Mouse (Mus musculus) embryonic facial prominence, embryonic 12.5 days (tissue): ENCODE results near the gene 2810004N23Rik. TPM values are rescaled to one million over a fixed set of nuclear protein-coding genes. Genes with fewer than 3 reads are reported as not detected.
A peak's percentile ranks its signal among the peaks of the same experiment; 100 is the strongest.

Experiments
- ATAC-seq: fragments of 200-750 bp; cut with Nextera tagmentation; 2 replicates; pipeline ENCODE4 v1.8.0; 2017; ENCODE audit not compliant: insufficient number of reproducible peaks, insufficient read depth, low FRiP score, low TSS enrichment
- H3K27ac ChIP-seq: fragments of 300-500 bp; sonication (generic); 2 replicates; pipeline ENCODE4 v1.5.1; 2016; ENCODE audit warnings: mild to moderate bottlenecking
- H3K27me3 ChIP-seq: fragments of 300-500 bp; sonication (generic); 2 replicates; pipeline ENCODE4 v1.6.1; 2016; ENCODE audit warnings: mild to moderate bottlenecking, moderate library complexity
- H3K36me3 ChIP-seq: fragments of 300-500 bp; sonication (generic); 2 replicates; pipeline ENCODE4 v1.6.1; 2016; ENCODE audit warnings: mild to moderate bottlenecking
- H3K4me1 ChIP-seq: fragments of 300-500 bp; sonication (generic); 2 replicates; pipeline ENCODE4 v1.6.1; 2016
- H3K4me2 ChIP-seq: fragments of 300-500 bp; sonication (generic); replicated peaks from 2 replicates; pipeline ENCODE4 v1.6.1; 2016; ENCODE audit warnings: mild to moderate bottlenecking, moderate library complexity
- H3K4me3 ChIP-seq: fragments of 300-500 bp; sonication (generic); 2 replicates; pipeline ENCODE4 v1.5.1; 2016; ENCODE audit warnings: mild to moderate bottlenecking
- H3K9ac ChIP-seq: fragments of 300-500 bp; sonication (generic); 2 replicates; pipeline ENCODE4 v1.6.1; 2016; ENCODE audit warnings: mild to moderate bottlenecking, moderate library complexity
- H3K9me3 ChIP-seq: fragments of 300-500 bp; sonication (generic); 2 replicates; pipeline ENCODE4 v1.6.1; 2016; ENCODE audit warnings: mild to moderate bottlenecking, moderate library complexity
- WGBS: fragments of 180-500 bp; shearing (Covaris S2); methylation state at CpG from one replicate; pipeline ENCODE4 v1.1.7; 2016; 5-methylcytosine and 5-hydroxymethylcytosine counted together
- polyA plus RNA-seq: library from polyadenylated mRNA; unstranded; fragments of >200 nt; fragmentation: Nextera tagmentation; extraction: Ambion mirVana; gene quantifications from 2 replicates; pipeline ENCODE4 v1.2.1, GENCODE M21; 2016

The 2810004N23Rik gene
- polyA plus RNA-seq, 1 experiment from 2014 or later = 53.5 TPM

DNA sequence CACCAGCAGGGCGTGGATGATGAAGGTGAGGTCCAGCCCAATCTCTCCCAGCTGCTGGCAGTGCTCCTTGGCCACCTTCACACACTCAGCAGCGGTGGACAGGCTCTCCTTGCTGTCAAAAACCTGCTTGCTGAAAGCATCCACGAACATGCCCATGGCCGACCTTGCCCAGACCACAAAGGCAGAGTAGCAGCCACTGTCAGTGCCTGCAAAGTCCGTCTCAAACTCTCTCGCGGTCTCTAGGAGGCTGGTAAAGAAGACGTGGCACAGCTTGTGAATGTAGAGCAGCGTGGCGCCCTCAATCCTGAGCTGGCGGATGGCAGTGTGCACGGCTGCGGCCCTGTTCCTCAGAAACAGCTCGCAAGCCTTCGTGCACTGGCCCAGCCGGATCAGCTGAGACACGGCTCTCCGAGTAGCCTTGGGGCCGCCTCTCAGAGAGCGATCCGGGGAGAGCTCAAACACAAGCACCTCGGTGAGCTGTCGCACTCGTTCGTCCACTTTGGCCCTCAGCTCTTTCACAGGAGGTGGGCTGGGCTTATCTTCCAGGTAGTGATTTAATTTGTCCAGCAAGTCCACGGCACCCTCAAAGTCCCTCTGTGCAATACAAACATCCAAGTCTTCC, 33.2 kb upstream of the 2810004N23Rik start:
- no peak for ATAC-seq

GRCm38 (mm10) chr8:124892596-124892995, 29.7 kb upstream of the 2810004N23Rik start:
- H3K4me1 ChIP-seq = peaks cover 21% of the 10 kb centered on the region
- peak overlapping the region; percentile 50; the same call in 1 of the 2 replicates for H3K27ac ChIP-seq
- H3K9me3 ChIP-seq = no peaks in the 10 kb centered on the region
- H3K27me3 ChIP-seq = no peaks in the 10 kb centered on the region
- H3K4me3 ChIP-seq = no peak overlapping the region
- no peak overlapping the region for H3K9ac ChIP-seq
- WGBS = 44% methylated on average over 3 of the region's 3 CpGs
- peaks cover 56% of the 10 kb centered on the region for H3K36me3 ChIP-seq
- H3K4me2 ChIP-seq = no peak overlapping the region
- no peak for ATAC-seq

More for the DNA sequence above, 33.2 kb upstream of the 2810004N23Rik start:
- Histone ChIP-seq H3K27me3 (no peaks in the 10 kb centered on the region), H3K36me3 (peaks cover 40% of the 10 kb centered on the region), H3K9me3 (no peaks in the 10 kb centered on the region), H3K4me2 (peak overlapping the region; percentile 97), H3K27ac (0 out of 2 replicates have a peak overlapping the region, but pooled peaks have one; percentile 76), H3K4me3 (peak overlapping the region; percentile 87), H3K9ac (peak overlapping the region; percentile 90), H3K4me1 (peaks cover 28% of the 10 kb centered on the region)
- 79% methylated on average over 26 of the region's 26 CpGs for WGBS

DNA sequence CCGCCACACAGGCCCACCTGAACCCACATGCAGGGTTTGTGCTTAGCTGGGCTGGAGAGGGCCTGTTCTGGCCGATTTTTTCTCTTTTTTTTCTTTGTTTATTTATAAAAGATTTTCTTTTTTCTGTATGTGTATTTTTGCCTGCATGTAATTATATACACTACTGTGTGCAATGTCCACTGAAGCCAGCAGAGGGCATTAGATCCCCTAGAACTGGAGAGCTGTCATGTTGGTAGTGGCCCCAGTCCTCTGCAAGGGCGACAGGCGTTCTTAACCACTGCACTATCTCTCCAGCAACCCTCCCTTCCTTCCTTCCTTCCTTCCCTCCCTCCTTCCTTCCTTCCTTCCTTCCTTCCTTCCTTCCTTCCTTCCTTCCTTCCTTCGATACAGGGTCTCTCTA, 25.5 kb upstream of the 2810004N23Rik start:
- no peaks in the 10 kb centered on the region for H3K27me3 ChIP-seq
- WGBS = 95% methylated on average over 5 of the region's 5 CpGs
- ATAC-seq = no peak

DNA sequence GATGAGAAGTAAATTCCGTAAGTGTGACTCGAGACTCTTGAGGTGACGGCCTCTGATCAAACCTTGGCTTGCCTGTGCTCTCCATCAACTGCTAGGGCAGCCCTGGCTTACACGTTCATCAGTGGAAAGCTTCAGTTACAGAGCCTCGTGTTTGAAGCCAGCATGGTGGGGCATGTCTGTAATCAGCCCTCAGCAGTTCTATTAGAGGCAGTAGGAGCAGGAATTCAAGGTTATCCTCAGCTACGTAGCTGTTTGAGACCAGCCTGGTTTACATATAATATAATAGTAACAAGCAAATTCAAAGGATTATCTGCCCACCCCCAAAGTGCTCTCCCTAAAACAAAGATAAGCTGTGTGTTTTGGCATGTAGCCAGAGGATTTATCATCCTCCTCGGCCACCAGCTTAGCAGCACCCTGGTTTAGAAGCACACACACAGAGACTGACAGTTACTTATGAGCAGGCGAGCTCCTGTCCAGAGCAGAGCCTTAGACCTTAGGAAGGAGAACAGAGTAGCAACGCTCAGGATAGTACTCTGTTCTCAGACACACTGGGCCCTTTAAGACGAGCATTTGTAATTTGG, 16.1 kb upstream of the 2810004N23Rik start:
- Histone ChIP-seq H3K9me3 (no peaks in the 10 kb centered on the region), H3K4me2 (no peak overlapping the region), H3K4me1 (no peaks in the 10 kb centered on the region), H3K4me3 (no peak overlapping the region), H3K27me3 (no peaks in the 10 kb centered on the region), H3K36me3 (peaks cover 95% of the 10 kb centered on the region), H3K9ac (no peak overlapping the region), H3K27ac (no peak overlapping the region)
- ATAC-seq = no peak
- 88% methylated on average over 10 of the region's 10 CpGs for WGBS

More for the DNA sequence above, 25.5 kb upstream of the 2810004N23Rik start:
- H3K4me3 ChIP-seq = no peak overlapping the region
- no peak overlapping the region for H3K9ac ChIP-seq
- peaks cover 80% of the 10 kb centered on the region for H3K36me3 ChIP-seq
- peaks cover 7% of the 10 kb centered on the region; the same call in 1 of the 2 replicates for H3K4me1 ChIP-seq
- no peaks in the 10 kb centered on the region for H3K9me3 ChIP-seq
- H3K4me2 ChIP-seq = no peak overlapping the region
- no peak overlapping the region for H3K27ac ChIP-seq

- no peak overlapping the region for H3K4me3 ChIP-seq
- H3K36me3 ChIP-seq = peaks cover 95% of the 10 kb centered on the region
- no peaks in the 10 kb centered on the region for H3K9me3 ChIP-seq
- no peak for ATAC-seq
- no peak overlapping the region for H3K9ac ChIP-seq
- no peaks in the 10 kb centered on the region for H3K4me1 ChIP-seq
- no peak overlapping the region for H3K4me2 ChIP-seq
- H3K27ac ChIP-seq = no peak overlapping the region
- 86% methylated on average over 5 of the region's 5 CpGs for WGBS
- no peaks in the 10 kb centered on the region for H3K27me3 ChIP-seq
Observed at GRCm38 (mm10) chr8:124878141-124878540, 15.2 kb upstream of the 2810004N23Rik start.

DNA sequence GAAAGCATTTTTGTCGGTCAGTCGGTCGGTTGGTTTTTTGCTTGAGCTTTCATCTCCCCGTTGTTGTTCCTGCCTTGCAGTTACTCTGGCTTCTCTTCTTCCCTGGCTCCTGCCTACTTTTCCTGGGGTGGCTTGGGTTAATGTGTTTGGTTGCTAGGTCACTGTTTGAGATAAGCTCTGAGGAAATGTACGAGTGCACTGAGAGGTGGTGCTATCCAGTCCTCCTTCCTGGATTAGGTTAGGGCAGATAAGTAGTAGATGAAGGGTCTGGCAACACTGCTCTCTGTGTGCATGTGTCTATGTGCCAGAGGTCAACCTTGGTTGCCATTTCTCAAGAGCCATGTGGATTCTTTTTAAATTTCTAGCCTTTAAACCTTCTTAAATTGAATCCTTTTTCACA, 9.8 kb upstream of the 2810004N23Rik start:
- Histone ChIP-seq H3K27me3 (no peaks in the 10 kb centered on the region), H3K4me2 (no peak overlapping the region), H3K9me3 (no peaks in the 10 kb centered on the region), H3K36me3 (peaks cover 71% of the 10 kb centered on the region), H3K4me3 (no peak overlapping the region), H3K9ac (no peak overlapping the region), H3K4me1 (no peaks in the 10 kb centered on the region), H3K27ac (no peak overlapping the region)
- 92% methylated on average over 5 of the region's 5 CpGs for WGBS
- no peak for ATAC-seq

DNA sequence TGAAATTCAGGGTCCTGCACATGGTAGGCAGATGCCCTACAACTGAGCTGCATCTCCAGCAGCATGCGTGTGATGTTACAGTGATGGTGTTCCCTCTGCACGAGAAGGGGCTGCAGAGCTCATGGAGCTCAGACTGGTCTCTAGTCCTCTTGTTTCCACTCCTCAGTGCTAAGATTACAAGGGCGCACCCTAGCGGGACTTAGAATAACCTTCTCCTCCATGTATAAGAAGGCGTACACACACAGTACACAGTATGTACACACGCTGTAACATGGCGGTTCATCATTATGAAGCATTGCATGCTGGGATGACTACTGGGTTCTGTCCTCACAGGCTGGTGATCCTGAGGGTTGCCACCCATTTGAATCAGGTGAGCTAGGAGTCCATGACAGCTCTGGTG, 9.2 kb upstream of the 2810004N23Rik start:
- no peak overlapping the region for H3K4me2 ChIP-seq
- H3K27me3 ChIP-seq = no peaks in the 10 kb centered on the region
- H3K4me1 ChIP-seq = no peaks in the 10 kb centered on the region
- H3K9me3 ChIP-seq = no peaks in the 10 kb centered on the region
- no peak overlapping the region for H3K4me3 ChIP-seq
- 91% methylated on average over 7 of the region's 7 CpGs for WGBS
- ATAC-seq = no peak
- H3K9ac ChIP-seq = no peak overlapping the region
- H3K27ac ChIP-seq = no peak overlapping the region
- H3K36me3 ChIP-seq = peaks cover 66% of the 10 kb centered on the region

GRCm38 (mm10) chr8:124871474-124871873, 8.6 kb upstream of the 2810004N23Rik start:
- H3K36me3 ChIP-seq = peaks cover 63% of the 10 kb centered on the region
- H3K4me3 ChIP-seq = no peak overlapping the region
- H3K27me3 ChIP-seq = no peaks in the 10 kb centered on the region
- no peak for ATAC-seq
- H3K27ac ChIP-seq = no peak overlapping the region
- no peaks in the 10 kb centered on the region for H3K4me1 ChIP-seq
- 93% methylated on average over 7 of the region's 7 CpGs for WGBS
- H3K9ac ChIP-seq = no peak overlapping the region
- H3K9me3 ChIP-seq = no peaks in the 10 kb centered on the region
- H3K4me2 ChIP-seq = no peak overlapping the region

DNA sequence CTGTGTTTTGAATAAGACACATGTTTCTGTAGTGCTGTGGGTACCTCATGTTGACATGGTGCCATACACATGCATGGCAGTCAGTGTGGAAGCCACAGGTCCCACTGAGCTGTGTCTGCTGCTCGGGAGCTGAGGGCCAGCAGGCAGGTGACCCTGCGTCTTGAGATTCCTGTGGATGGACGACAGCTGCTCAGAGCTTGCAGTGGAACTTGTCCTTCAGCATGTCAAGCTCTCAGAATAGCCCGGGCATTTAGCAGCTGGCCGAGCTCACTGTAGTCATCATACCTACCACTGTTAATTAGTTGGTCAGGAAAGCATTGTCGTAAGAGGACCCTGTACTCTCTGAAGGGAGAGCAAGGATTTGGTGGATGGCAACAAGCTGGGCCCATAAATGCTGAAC, 6.8 kb upstream of the 2810004N23Rik start:
- H3K9me3 ChIP-seq = no peaks in the 10 kb centered on the region
- no peaks in the 10 kb centered on the region for H3K27me3 ChIP-seq
- ATAC-seq = no peak
- H3K4me2 ChIP-seq = no peak overlapping the region
- no peak overlapping the region for H3K4me3 ChIP-seq
- WGBS = 76% methylated on average over 6 of the region's 6 CpGs
- H3K36me3 ChIP-seq = peaks cover 46% of the 10 kb centered on the region
- H3K27ac ChIP-seq = no peak overlapping the region
- H3K9ac ChIP-seq = no peak overlapping the region
- no peaks in the 10 kb centered on the region for H3K4me1 ChIP-seq

DNA sequence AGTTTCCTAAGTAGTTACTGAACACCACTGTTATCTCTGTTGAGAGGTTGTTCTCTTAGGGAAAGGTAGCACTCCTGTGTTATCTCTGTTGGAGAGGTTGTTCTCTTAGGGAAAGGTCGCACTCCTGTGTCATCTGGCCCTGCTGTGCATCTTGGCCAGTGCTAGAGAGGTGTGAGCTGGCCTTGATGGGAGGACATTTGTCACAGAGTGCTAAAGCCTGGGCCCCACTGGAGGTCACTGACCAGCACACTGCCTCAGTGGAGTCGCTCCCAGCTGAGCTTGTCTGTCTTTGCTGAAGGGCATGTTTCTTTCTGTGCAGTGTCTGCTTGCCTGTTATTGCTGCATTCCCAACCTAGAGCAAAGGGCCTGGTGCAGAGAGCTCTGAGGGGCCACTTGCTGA, 4.2 kb upstream of the 2810004N23Rik start:
- Histone ChIP-seq H3K4me3 (no peak overlapping the region), H3K27me3 (no peaks in the 10 kb centered on the region), H3K27ac (no peak overlapping the region), H3K4me1 (peaks cover 6% of the 10 kb centered on the region), H3K4me2 (no peak overlapping the region), H3K36me3 (peaks cover 20% of the 10 kb centered on the region), H3K9ac (no peak overlapping the region), H3K9me3 (no peaks in the 10 kb centered on the region)
- no peak for ATAC-seq
- 81% methylated on average over 2 of the region's 2 CpGs for WGBS

DNA sequence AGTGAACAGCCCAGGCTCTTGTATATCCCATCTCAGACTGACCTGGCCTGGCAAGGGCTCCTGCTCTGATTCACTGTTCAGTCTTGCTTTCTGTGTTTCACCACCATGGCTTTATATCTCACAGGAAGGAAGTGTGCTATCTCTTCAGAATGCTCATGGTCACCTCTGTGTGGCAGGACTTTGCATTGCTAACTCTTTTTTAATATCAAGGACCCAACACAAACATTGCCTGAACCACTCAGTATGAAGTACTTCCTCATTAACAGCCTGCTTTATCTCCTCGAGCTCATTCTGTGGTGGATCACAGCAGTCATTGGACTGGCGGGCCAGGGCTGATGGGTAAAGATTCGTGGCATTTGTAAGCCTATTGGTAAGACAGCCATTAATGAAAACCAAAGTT, 3.7 kb upstream of the 2810004N23Rik start:
- H3K36me3 ChIP-seq = peaks cover 15% of the 10 kb centered on the region
- H3K4me3 ChIP-seq = no peak overlapping the region
- no peaks in the 10 kb centered on the region for H3K9me3 ChIP-seq
- H3K27ac ChIP-seq = no peak overlapping the region
- no peak for ATAC-seq
- 85% methylated on average over 3 of the region's 3 CpGs for WGBS
- H3K9ac ChIP-seq = no peak overlapping the region
- H3K27me3 ChIP-seq = no peaks in the 10 kb centered on the region
- H3K4me2 ChIP-seq = no peak overlapping the region
- peaks cover 8% of the 10 kb centered on the region for H3K4me1 ChIP-seq

- peaks cover 22% of the 10 kb centered on the region for H3K36me3 ChIP-seq
- peak overlapping the region; percentile 97 for H3K4me3 ChIP-seq
- H3K9ac ChIP-seq = peak overlapping the region; percentile 91
- WGBS = 14% methylated on average over 8 of the region's 8 CpGs
- H3K27ac ChIP-seq = no peak overlapping the region; the same call in 1 of the 2 replicates
- no peak for ATAC-seq
- no peaks in the 10 kb centered on the region for H3K9me3 ChIP-seq
- peaks cover 11% of the 10 kb centered on the region for H3K4me1 ChIP-seq
- H3K4me2 ChIP-seq = peak overlapping the region; percentile 79
- no peaks in the 10 kb centered on the region for H3K27me3 ChIP-seq
Observed at GRCm38 (mm10) chr8:124863729-124864128, 809 bp upstream of the 2810004N23Rik start.
